Mouse (Mus musculus) mesoderm, embryonic 11.5 days (tissue): ENCODE measurements at regions not wholly inside any gene's neighbourhood (a gene's known extent, or its start where the extent isn't known, plus 50 kb on each side); places are given as distances from the start of the nearest gene placed in this dataset.
A peak's percentile ranks its signal among the peaks of the same experiment; 100 is the strongest.

ENCODE experiments used
- DNase-seq: peaks from one replicate; pipeline ENCODE4 v3.0.0-alpha.2; 2012; ENCODE audit warnings: low read depth, low spot score

GRCm38 (mm10) chr15:18189622-18190308 is 629.0 kb upstream of the Cdh10 start:
- DNase-seq: peak; percentile 6

DNA sequence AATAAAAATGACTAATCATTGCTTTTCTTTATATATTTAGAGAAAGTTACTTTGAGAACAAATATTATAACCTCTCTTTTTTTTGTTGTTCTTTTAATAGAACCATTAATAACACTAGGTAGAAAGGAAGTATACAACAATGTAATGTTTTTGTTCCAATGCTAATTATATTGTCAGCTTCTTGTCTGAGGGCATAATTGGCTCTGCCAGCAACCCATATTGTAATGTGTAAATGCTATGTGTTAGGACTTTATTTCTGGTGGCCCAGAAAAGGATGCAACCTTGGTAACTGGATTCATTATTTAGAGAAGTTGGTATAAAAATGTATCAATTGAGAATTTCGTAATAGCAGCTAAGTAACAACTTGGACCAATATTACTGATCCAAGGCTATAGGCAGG is 628.3 kb upstream of the Cdh10 start:
- no peak for DNase-seq

DNA sequence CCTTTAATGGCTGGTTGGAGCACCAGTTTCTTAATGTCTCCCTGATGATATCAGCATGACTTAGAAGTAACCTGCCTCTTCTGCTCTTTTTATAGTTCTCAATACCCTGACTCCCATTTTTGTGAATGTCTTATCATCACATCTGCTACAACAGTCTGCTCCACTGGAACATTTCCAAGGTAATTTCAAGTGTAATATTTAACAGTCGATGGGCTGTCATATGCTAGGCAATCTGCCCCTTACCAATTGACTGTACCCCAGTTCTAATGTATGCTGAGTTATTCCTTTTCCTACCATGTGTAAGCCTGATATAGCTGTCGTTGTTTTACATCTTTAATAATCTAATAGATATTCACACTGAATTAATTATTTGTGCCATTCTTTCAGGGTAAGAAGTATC is 607.6 kb upstream of the Cdh10 start:
- no peak for DNase-seq

GRCm38 (mm10) chr15:18219913-18220312 is 598.8 kb upstream of the Cdh10 start:
- DNase-seq: no peak
